Mouse (Mus musculus): Measurements from ENCODE around the gene Xlr5a.
"Not testable (repeated sequence)": the region's sequence is repeated elsewhere in the genome, so short reads cannot be mapped to it uniquely, and the experiment has no call there.

GRCm38 (mm10) chrX:73122859-73123829 lies 169.6 kb downstream of the Xlr5a start:
- TF ChIP-seq CTCF, EP300 (IDR thresholded peaks at IDR 0.05; ENCODE audit: low read depth): not testable (repeated sequence)
